Mouse (Mus musculus) heart, postnatal 0 days (tissue): Measurements from ENCODE around the gene Mroh7.

Experiments
- CTCF ChIP-seq: IDR thresholded peaks from 2 replicates; pipeline ENCODE4 v1.5.1; 2016; ENCODE audit warnings: antibody characterized with exemption, control low read depth, low read depth
- EP300 ChIP-seq: IDR thresholded peaks from 2 replicates; pipeline ENCODE4 v1.6.1; 2016; ENCODE audit warnings: antibody characterized with exemption, low read depth

- no peak for TF ChIP-seq CTCF
- TF ChIP-seq EP300: no peak
These were observed 65.1 kb downstream of the Mroh7 start for GRCm38 (mm10) chr4:106665673-106666072.
